Mouse (Mus musculus) megakaryocyte, embryonic 14.5 days (primary cell): ENCODE measurements around the gene Pip5kl1.

ENCODE experiments used
- FLI1 ChIP-seq: IDR thresholded peaks from 2 replicates; pipeline ENCODE4 v1.6.1; 2012; ENCODE audit warnings: low read length, inconsistent platforms, mixed read lengths
- GATA1 ChIP-seq: IDR thresholded peaks from 3 replicates; pipeline ENCODE4 v1.6.1; 2012; ENCODE audit warnings: mixed read lengths, low read length, inconsistent platforms, borderline replicate concordance

DNA sequence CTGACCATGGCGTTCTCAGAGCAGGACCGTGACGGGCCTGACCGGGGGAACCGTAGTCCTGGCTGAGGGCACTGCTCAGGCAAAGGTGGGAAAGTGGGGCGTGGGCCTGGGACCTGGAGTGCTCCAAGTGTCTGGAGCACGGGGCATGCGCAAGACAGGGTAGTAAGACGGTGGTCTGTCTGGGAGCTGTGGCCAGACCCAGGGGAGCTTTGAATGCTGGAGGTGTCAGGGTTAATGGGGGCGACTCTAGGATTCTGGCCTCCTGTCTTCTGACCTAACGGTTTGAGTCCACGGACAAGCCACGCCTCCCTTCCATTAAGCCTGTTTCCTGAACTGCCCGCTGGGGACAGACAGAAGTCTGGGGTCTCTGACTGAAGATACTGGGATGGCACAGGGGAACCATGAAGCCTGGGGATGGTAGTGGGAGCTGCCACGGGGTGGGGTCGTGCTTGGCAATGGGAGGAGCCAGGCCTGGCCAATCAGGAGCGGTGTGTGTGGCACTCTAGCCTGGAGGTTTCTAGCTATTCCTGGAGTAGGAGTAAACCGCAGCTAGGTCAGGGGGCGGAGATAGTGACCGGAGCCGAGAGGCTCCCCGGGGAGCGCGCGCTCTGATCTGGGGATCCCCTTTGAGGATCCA lies 33.7 kb downstream of the Pip5kl1 start:
- TF ChIP-seq GATA1: no peak
- TF ChIP-seq FLI1: no peak
